Mouse (Mus musculus): ENCODE data around the gene Acox2.
"Not testable (repeated sequence)": the region's sequence is repeated elsewhere in the genome, so short reads cannot be mapped to it uniquely, and the experiment has no call there.

Gene Acox2

GRCm38 (mm10) chr14:8259166-8259565 lies at the start of gene Acox2:
Acox2 (minus strand) TSS chr14:8259353.
- DNase-seq (ENCODE audit: low spot score in 2 of 2) = no peak

GRCm38 (mm10) chr14:8308650-8309049 lies 49.5 kb upstream of the Acox2 start:
- DNase-seq (ENCODE audit: low spot score in 2 of 2) = no peak

- no peak for DNase-seq (ENCODE audit: low spot score in 2 of 2)
Measured at GRCm38 (mm10) chr14:8306884-8307283, 47.7 kb upstream of the Acox2 start.

GRCm38 (mm10) chr14:8305014-8305413 lies 45.9 kb upstream of the Acox2 start:
- no peak for DNase-seq (ENCODE audit: low spot score in 2 of 2)

GRCm38 (mm10) chr14:8304082-8304481 lies 44.9 kb upstream of the Acox2 start:
- DNase-seq (ENCODE audit: low spot score in 2 of 2) = no peak

GRCm38 (mm10) chr14:8302687-8303086 lies 43.5 kb upstream of the Acox2 start:
- no peak for DNase-seq (ENCODE audit: low spot score in 2 of 2)

- peak in 1 of 2 experiments; percentile 10 for DNase-seq (ENCODE audit: low spot score in 2 of 2)
Measured at GRCm38 (mm10) chr14:8300281-8300680, 41.1 kb upstream of the Acox2 start.

GRCm38 (mm10) chr14:8297889-8298293 lies 38.7 kb upstream of the Acox2 start:
- no peak for DNase-seq (ENCODE audit: low spot score in 2 of 2)

GRCm38 (mm10) chr14:8294257-8294656 lies 35.1 kb upstream of the Acox2 start:
- no peak for DNase-seq (ENCODE audit: low spot score in 2 of 2)

- DNase-seq (ENCODE audit: low spot score in 2 of 2) = not testable (repeated sequence)
Measured at GRCm38 (mm10) chr14:8286595-8286994, 27.4 kb upstream of the Acox2 start.

GRCm38 (mm10) chr14:8283784-8284183 lies 24.6 kb upstream of the Acox2 start:
- no peak for DNase-seq (ENCODE audit: low spot score in 2 of 2)

- not testable (repeated sequence) for DNase-seq (ENCODE audit: low spot score in 2 of 2)
Measured at GRCm38 (mm10) chr14:8271281-8271680, 12.1 kb upstream of the Acox2 start.

GRCm38 (mm10) chr14:8264378-8264777 lies 5.2 kb upstream of the Acox2 start:
- DNase-seq (ENCODE audit: low spot score in 2 of 2) = no peak

GRCm38 (mm10) chr14:8262242-8262641 lies 3.1 kb upstream of the Acox2 start:
- no peak for DNase-seq (ENCODE audit: low spot score in 2 of 2)

GRCm38 (mm10) chr14:8260214-8260613 lies 1.1 kb upstream of the Acox2 start:
- DNase-seq (ENCODE audit: low spot score in 2 of 2) = no peak

- DNase-seq (ENCODE audit: low spot score in 2 of 2) = no peak
Measured at GRCm38 (mm10) chr14:8258752-8259151, 401 bp downstream of the Acox2 start.

GRCm38 (mm10) chr14:8258335-8258627 lies 872 bp downstream of the Acox2 start:
- no peak for DNase-seq (ENCODE audit: low spot score in 2 of 2)

- DNase-seq (ENCODE audit: low spot score in 2 of 2) = no peak
Measured at GRCm38 (mm10) chr14:8257521-8258334, 1.4 kb downstream of the Acox2 start.

GRCm38 (mm10) chr14:8256881-8257280 lies 2.3 kb downstream of the Acox2 start:
- no peak for DNase-seq (ENCODE audit: low spot score in 2 of 2)

GRCm38 (mm10) chr14:8256072-8256471 lies 3.1 kb downstream of the Acox2 start:
- no peak for DNase-seq (ENCODE audit: low spot score in 2 of 2)

GRCm38 (mm10) chr14:8255076-8255729 lies 4.0 kb downstream of the Acox2 start:
- DNase-seq (ENCODE audit: low spot score in 2 of 2) = peak in 1 of 2 experiments; percentile 23

GRCm38 (mm10) chr14:8251330-8251885 lies 7.7 kb downstream of the Acox2 start:
- no peak for DNase-seq (ENCODE audit: low spot score in 2 of 2)
